Mouse (Mus musculus) brain, adult 10 weeks (tissue): ENCODE measurements around the gene Ddrgk1. TPM values are rescaled to one million over a fixed set of nuclear protein-coding genes. Genes with fewer than 3 reads are reported as not detected.

Source experiments
- polyA plus RNA-seq: library from polyadenylated mRNA; stranded (reverse); fragments of 350-450 nt; fragmentation: Illumina TruSeq; extraction: RNeasy Lipid Tissue Mini Kit (QIAGEN cat#74804); gene quantifications from one replicate; pipeline ENCODE4 v1.2.3, GENCODE M21; 2015; ENCODE audit warnings: low read depth, low replicate concordance

The Ddrgk1 gene
- polyA plus RNA-seq = 111 TPM

DNA sequence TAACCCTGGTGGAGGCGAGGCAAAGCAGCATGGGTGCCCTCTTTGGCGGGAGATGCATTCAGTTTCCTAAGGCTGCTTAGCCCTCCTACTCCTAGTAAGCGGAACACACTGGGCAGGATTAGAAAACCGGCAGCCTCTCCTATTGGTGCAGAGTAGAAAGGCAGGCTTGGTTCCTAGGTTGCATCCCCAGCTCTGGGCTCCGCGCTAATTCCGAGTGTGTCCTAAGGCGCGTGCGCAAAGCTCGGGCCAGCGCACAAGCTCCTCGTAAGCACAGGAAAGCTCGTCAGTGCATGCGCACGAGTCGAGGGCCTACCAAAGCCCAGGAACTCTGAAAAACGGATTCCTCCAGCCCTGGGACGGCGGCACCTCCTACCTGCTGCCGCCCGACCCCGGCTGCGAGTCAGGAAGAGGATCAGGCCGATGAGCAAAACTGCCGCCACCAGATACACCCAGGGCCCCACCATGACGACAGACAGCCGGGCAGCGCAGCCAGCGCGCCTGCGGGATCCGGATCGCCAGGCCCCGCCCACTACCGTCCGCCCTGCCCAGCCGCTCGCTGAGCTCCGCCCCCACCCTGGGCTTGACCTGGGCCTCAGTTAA is at the start of gene Ddrgk1:
Gene Ddrgk1, minus strand, starts transcription at position 558 of the 600 bp plus-strand sequence.

DNA sequence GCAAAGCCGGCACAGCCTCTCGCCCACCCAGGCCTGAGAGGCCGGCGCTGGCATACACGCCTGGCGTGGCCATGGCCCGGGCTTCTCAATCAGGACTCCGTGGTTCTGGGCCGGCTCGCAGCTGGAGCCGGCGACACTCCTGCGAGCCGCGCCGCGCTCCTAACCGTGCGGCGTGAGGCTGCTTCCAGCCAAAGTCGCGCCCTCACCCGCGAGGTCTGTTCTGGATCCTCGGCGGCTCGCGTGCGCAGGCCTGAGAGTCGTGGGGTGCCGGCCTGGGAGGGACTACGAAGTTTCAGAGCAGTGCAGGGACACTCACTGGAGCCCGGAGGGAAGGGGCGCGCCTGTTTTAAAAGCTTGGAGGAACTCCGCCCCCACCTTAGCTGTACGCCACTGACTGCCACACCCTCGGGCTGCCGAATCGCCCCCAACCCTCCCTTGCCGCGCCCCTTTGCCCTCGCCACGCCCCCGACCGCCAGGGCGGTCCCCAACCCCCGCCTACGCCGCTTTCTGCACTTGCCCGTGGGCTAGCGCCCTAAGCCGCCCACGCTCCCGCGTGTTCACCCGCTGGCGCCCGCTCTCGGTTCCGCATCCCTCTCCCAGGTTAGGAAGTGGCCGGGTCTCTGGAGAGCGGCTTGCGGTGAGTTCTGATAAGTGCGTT is 32.8 kb upstream of the Ddrgk1 start, which contains the start of gene Slc4a11:
Gene Slc4a11, minus strand, starts transcription at position 367 of the 658 bp plus-strand sequence.

DNA sequence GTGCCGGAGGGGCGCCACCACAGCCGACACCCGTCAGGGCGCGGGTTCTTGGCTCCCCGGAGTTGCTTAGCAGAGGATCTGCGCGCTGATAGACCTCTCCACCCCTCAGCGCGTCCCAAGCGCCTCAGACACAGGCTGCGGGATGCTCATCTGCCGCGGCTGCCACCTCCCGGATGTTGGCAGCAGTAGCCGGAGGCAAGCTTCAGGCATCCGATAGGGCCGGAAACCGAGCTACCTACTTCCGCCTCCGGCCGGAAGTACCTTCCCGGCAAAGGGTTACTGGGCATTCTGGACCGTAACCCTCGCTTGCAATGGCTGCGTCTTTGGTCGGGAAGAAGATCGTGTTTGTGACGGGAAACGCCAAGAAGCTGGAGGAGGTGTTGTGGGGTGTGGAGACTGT is 3.1 kb upstream of the Ddrgk1 start, which contains the start of gene Itpa:
Gene Itpa, plus strand, starts transcription at position 52 of the 400 bp plus-strand sequence.

DNA sequence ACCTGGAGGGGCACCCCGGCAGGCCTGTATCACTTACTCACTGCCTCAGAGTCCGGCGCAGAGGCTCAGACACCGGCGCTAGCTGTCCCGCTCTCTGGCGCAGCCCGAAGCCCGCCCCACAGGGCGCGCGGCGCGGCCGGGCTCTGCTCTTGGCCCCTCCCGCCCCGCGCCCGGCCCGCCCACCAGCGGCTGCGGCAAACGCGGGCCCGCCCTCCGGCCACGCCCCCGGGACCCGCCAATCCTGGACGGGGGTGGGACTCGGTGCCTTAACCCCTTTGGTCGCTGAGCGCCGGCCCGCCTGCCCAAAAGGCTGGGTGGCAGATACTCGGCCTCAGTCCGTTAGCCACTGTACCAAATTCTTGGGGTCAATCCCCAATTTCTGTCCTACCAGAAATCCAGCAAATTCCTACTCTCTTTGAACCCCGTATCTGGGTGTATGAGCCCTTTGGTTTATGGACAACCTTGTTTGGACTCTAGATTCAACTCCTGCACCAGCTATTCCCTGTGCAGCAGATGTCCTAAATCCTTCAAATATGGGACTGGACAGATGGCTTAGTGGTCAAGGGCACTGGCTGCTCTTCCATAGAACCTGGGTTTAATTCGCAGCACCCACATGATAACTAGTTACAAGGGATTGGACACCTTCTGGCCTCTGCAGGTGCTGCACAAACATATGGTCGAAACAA is 21.6 kb downstream of the Ddrgk1 start, which contains the start of gene Lzts3:
Gene Lzts3, minus strand, starts transcription at position 120 of the 686 bp plus-strand sequence.

DNA sequence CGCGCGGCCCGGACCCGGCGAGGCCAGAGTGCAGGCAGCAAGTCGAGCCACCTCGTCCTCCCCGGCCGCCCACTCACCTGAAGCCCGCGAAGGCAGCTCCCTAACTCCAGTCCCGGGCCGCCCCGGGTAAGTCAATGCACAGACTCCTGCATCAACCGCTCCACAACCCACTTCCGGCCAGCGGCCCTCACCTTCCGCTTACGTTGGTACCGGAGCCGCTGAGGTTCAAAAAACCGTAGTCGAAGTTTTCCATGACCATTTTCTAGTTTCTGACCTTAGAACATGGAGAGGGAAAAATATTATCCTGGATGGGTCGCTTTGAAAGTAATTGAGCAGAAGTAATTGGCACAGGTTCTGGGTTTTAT is 34.6 kb downstream of the Ddrgk1 start, which contains the start of the genes Fastkd5 and Ubox5:
Gene Fastkd5, minus strand, starts transcription at position 189 of the 365 bp plus-strand sequence.
Gene Ubox5, minus strand, starts transcription at position 200 of the 365 bp plus-strand sequence.

Other genes with a start within 250 kb of the Ddrgk1 start
- 89.7 TPM for gene Vps16, start 240.3 kb downstream of the Ddrgk1 start, polyA plus RNA-seq
- 20.9 TPM for gene Pced1a, start 240.0 kb downstream of the Ddrgk1 start, polyA plus RNA-seq
- gene Ptpra, start 214.4 kb downstream of the Ddrgk1 start, polyA plus RNA-seq = 167 TPM
- 82.0 TPM for gene Mrps26, start 100.9 kb downstream of the Ddrgk1 start, polyA plus RNA-seq
- not detected for gene Oxt, start 88.5 kb downstream of the Ddrgk1 start, polyA plus RNA-seq
- gene Avp, start 82.1 kb downstream of the Ddrgk1 start, polyA plus RNA-seq = not detected
- 7.9 TPM for gene Fastkd5, start 34.6 kb downstream of the Ddrgk1 start, polyA plus RNA-seq
- 8.8 TPM for gene Ubox5, start 34.6 kb downstream of the Ddrgk1 start, polyA plus RNA-seq
- 131 TPM for gene Lzts3, start 21.9 kb downstream of the Ddrgk1 start, polyA plus RNA-seq
- 83.7 TPM for gene Itpa, start 3.0 kb upstream of the Ddrgk1 start, polyA plus RNA-seq
- 1.7 TPM for gene Slc4a11, start 32.9 kb upstream of the Ddrgk1 start, polyA plus RNA-seq
- gene 4930402H24Rik, start 241.7 kb upstream of the Ddrgk1 start, polyA plus RNA-seq = 55.6 TPM
- gene Atrn, start 241.8 kb upstream of the Ddrgk1 start, polyA plus RNA-seq = 62.9 TPM